8 mouse cellular contexts compared by ENCODE assay signal in the genomic region with DNA sequence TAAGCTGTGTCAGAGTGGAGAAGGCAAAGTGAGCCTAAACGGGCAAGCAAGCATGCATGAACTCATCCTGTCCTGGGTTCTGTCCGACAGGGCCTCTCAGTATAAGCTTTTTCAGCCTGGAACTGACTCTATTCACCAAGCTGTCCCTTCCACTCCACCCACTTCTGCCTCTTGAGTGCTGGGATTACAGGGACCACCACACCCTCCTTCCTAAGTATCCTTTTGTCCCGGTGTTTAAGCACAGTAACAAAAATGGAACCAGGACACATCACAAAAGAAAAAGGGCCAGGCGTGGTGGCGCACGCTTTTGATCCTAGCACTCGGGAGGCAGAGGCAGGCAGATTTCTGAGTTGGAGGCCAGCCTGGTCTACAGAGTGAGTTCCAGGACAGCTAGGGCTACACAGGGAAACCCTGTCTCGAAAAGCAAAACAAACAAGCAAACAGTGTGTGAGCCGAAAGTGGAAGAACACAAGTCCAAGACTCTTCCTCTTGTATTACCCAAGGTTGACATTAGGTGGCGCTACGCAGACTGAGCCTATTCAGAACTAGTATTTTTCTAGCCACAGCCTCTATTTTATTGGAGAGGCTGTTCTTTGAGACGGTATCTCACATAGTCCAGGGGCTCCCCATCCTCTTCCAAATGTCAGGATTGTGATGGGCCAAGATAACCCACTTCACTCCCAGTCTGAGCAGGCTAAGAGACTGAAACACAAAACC. TPM values are rescaled to one million over a fixed set of nuclear protein-coding genes. Genes with fewer than 3 reads are reported as not detected.
A peak's percentile ranks its signal among the peaks of the same experiment; 100 is the strongest.
DNase-seq lines count a peak whose midpoint lies in the region; ATAC-seq lines count a peak whose summit lies in the region.

No protein-coding gene starts in this region.

- no peaks in the 10 kb centered on the region for H3K9me3 ChIP-seq in intestine, embryonic 14.5 days (ENCODE audit: control insufficient read depth, low read length)
- H3K9me3 ChIP-seq in intestine, embryonic 16.5 days (ENCODE audit: control insufficient read depth, low read length), result no peaks in the 10 kb centered on the region

- H3K27ac ChIP-seq in intestine, embryonic 14.5 days (ENCODE audit: low read depth), result no peak overlapping the region
- H3K27ac ChIP-seq in intestine, embryonic 16.5 days (ENCODE audit: low read length), result no peak overlapping the region

- peaks cover 67% of the 10 kb centered on the region for H3K36me3 ChIP-seq in intestine, embryonic 14.5 days (ENCODE audit: control insufficient read depth, insufficient read depth, low read length)
- 0 out of 2 replicates have a peak, but pooled peaks cover 4% of the 10 kb centered on the region for H3K36me3 ChIP-seq in intestine, embryonic 16.5 days (ENCODE audit: control insufficient read depth, insufficient read depth, low read length)

- H3K27me3 ChIP-seq in intestine, embryonic 14.5 days (replicated peaks; ENCODE audit: control insufficient read depth, insufficient read depth, low read length), result no peaks in the 10 kb centered on the region
- no peaks in the 10 kb centered on the region for H3K27me3 ChIP-seq in intestine, embryonic 16.5 days (replicated peaks; ENCODE audit: control insufficient read depth, insufficient read depth, low read length)

- no peak overlapping the region for H3K9ac ChIP-seq in intestine, embryonic 14.5 days (ENCODE audit: low read length)
- H3K9ac ChIP-seq in intestine, embryonic 16.5 days (ENCODE audit: low read depth, low read length), result no peak overlapping the region

- DNase-seq in intestine, embryonic 14.5 days (ENCODE audit: low spot score), result peak; percentile 66
- DNase-seq in A20 (ENCODE audit: low read depth, low spot score) (peak; percentile 81), MEL-GATA-1-ER (ENCODE audit: extremely low read depth, low read depth) (peak; percentile 51)
- peak; percentile 68 to 84 for DNase-seq in cerebellum, postnatal 10 days
- peak; percentile 85 for DNase-seq in naive thymus-derived CD4-positive, alpha-beta T cell, adult 2 months (ENCODE audit: low read depth)
- no peak for DNase-seq in Muller cell, postnatal 12 days (ENCODE audit: inconsistent ontology term)

- 76% methylated on average over 12 of the region's 12 CpGs for WGBS in intestine, embryonic 14.5 days
- WGBS in intestine, embryonic 16.5 days, result 71% methylated on average over 12 of the region's 12 CpGs

- H3K4me2 ChIP-seq in intestine, embryonic 14.5 days (ENCODE audit: low read length), result no peak overlapping the region
- no peak overlapping the region for H3K4me2 ChIP-seq in intestine, embryonic 16.5 days (ENCODE audit: low read depth, low read length)

- no peaks in the 10 kb centered on the region for H3K4me1 ChIP-seq in intestine, embryonic 14.5 days (replicated peaks; ENCODE audit: control insufficient read depth, insufficient read depth, low read length)
- H3K4me1 ChIP-seq in intestine, embryonic 16.5 days (ENCODE audit: control insufficient read depth, insufficient read depth, low read length), result no peaks in the 10 kb centered on the region

- H3K4me3 ChIP-seq in intestine, embryonic 14.5 days (ENCODE audit: low read depth, low read length), result no peak overlapping the region
- H3K4me3 ChIP-seq in intestine, embryonic 16.5 days (ENCODE audit: low read length), result no peak overlapping the region

- no peak for ATAC-seq in intestine, embryonic 14.5 days (replicated peaks; ENCODE audit: low FRiP score, low TSS enrichment, low read depth)
- ATAC-seq in intestine, embryonic 16.5 days, result no peak
- ATAC-seq in inflammation-experienced regulatory T-cells, adult 6 months, result peak; percentile 38

RNA-seq across cellular contexts. Expression of gene Rbms2, which starts 39.7 kb away (rescaled TPM):
- polyA plus RNA-seq in intestine, embryonic 14.5 days (2014; fragmentation: Nextera tagmentation; extraction: Ambion mirVana), result 25.3 and 31.0 TPM in 2 replicates
- 24.9 and 25.2 TPM in 2 replicates for polyA plus RNA-seq in intestine, embryonic 16.5 days (2015; fragmentation: Nextera tagmentation; extraction: Ambion mirVana)
- 10 to 100 TPM; 24.7 to 29.4 (median 27.8) TPM for polyA plus RNA-seq in inflammation-experienced regulatory T-cells, adult 6 months (2017; shearing (Covaris generic))

RNA-seq across cellular contexts. Expression of gene Baz2a, which starts 49.0 kb away (rescaled TPM):
- polyA plus RNA-seq in intestine, embryonic 14.5 days (2014; fragmentation: Nextera tagmentation; extraction: Ambion mirVana), result 23.7 and 26.2 TPM in 2 replicates
- 9.6 and 10.1 TPM in 2 replicates for polyA plus RNA-seq in intestine, embryonic 16.5 days (2015; fragmentation: Nextera tagmentation; extraction: Ambion mirVana)
- 10 to 100 TPM; 37.9 to 63.7 (median 44.3) TPM for polyA plus RNA-seq in inflammation-experienced regulatory T-cells, adult 6 months (2017; shearing (Covaris generic))

RNA-seq across cellular contexts. Expression of gene Gls2, which starts 53.9 kb away (rescaled TPM):
- polyA plus RNA-seq in intestine, embryonic 14.5 days (2014; fragmentation: Nextera tagmentation; extraction: Ambion mirVana), result 1.7 TPM in 2 replicates
- polyA plus RNA-seq in intestine, embryonic 16.5 days (2015; fragmentation: Nextera tagmentation; extraction: Ambion mirVana), result 2.2 and 2.8 TPM in 2 replicates
- polyA plus RNA-seq in inflammation-experienced regulatory T-cells, adult 6 months (2017; shearing (Covaris generic)), result under 1 TPM in 2 of 3 experiments, not detected in 1; 0.28 to 0.58 TPM

RNA-seq across cellular contexts. Expression of gene Atp5b, which starts 57.3 kb away (rescaled TPM):
- polyA plus RNA-seq in intestine, embryonic 14.5 days (2014; fragmentation: Nextera tagmentation; extraction: Ambion mirVana), result 2,618 and 2,654 TPM in 2 replicates
- 3,551 and 3,599 TPM in 2 replicates for polyA plus RNA-seq in intestine, embryonic 16.5 days (2015; fragmentation: Nextera tagmentation; extraction: Ambion mirVana)
- polyA plus RNA-seq in inflammation-experienced regulatory T-cells, adult 6 months (2017; shearing (Covaris generic)), result 100 to 1,000 TPM; 459 to 529 (median 464) TPM
